Mouse (Mus musculus) bone marrow, adult 2 months (tissue): ENCODE data around the gene Lin54. TPM values are rescaled to one million over a fixed set of nuclear protein-coding genes. Genes with fewer than 3 reads are reported as not detected.

ENCODE experiments used
- H3K27ac ChIP-seq: fragments of 200-500 bp; 2 replicates; pipeline ENCODE4 v1.5.1; 2012; ENCODE audit warnings: low read depth, mild to moderate bottlenecking, control low read depth, inconsistent platforms, low read length; ENCODE audit not compliant: control insufficient read depth, poor library complexity, insufficient read depth
- H3K4me1 ChIP-seq: fragments of 200-500 bp; 2 replicates; pipeline ENCODE4 v1.6.1; 2011; ENCODE audit warnings: low read length; ENCODE audit not compliant: control insufficient read depth, insufficient read depth
- H3K4me3 ChIP-seq: fragments of 200-500 bp; replicated peaks from 2 replicates; pipeline ENCODE3; 2011; ENCODE audit warnings: mild to moderate bottlenecking, low read depth, low read length, control low read depth; ENCODE audit not compliant: control insufficient read depth
- CTCF ChIP-seq: fragments of 200-500 bp; IDR thresholded peaks from 2 replicates; pipeline ENCODE4 v1.5.1; 2011; ENCODE audit warnings: low read length, control low read depth; ENCODE audit not compliant: control insufficient read depth, insufficient read depth
- POLR2A ChIP-seq: fragments of 200-500 bp; IDR thresholded peaks from 2 replicates; pipeline ENCODE4 v1.6.1; 2011; ENCODE audit warnings: low read depth, mild to moderate bottlenecking, control low read depth, low read length, borderline replicate concordance; ENCODE audit not compliant: control insufficient read depth
- WGBS: fragments of 180-500 bp; shearing (Covaris S2); methylation state at CpG from one replicate; pipeline ENCODE4 v1.1.7; 2018; 5-methylcytosine and 5-hydroxymethylcytosine counted together
- polyA plus RNA-seq: library from polyadenylated mRNA; stranded (reverse); fragments of >200 nt; gene quantifications from 2 replicates; pipeline ENCODE4 v1.2.4, GENCODE M21; 2011; ENCODE audit warnings: low replicate concordance; ENCODE audit not compliant: missing spikeins, insufficient read depth, insufficient read length

The Lin54 gene
- polyA plus RNA-seq, 1 experiment, result 12.5 TPM

GRCm38 (mm10) chr5:100499831-100500304, 571 bp downstream of the Lin54 start:
- H3K4me3 ChIP-seq, result peak overlapping the region; percentile 69
- peak overlapping the region; percentile 79 for H3K27ac ChIP-seq
- H3K4me1 ChIP-seq, result no peaks in the 10 kb centered on the region
- WGBS, result under 1% methylated on average over 40 of the region's 41 CpGs
- TF ChIP-seq CTCF (no peak), POLR2A (no peak)

- Histone ChIP-seq H3K27ac (no peak overlapping the region), H3K4me1 (no peaks in the 10 kb centered on the region), H3K4me3 (peak overlapping the region; percentile 69)
- TF ChIP-seq CTCF (no peak), POLR2A (no peak)
- WGBS, result 9% methylated on average over 2 of the region's 2 CpGs
Measured at GRCm38 (mm10) chr5:100499243-100499642, 1.2 kb downstream of the Lin54 start.

GRCm38 (mm10) chr5:100498436-100499180, 1.8 kb downstream of the Lin54 start:
- peak overlapping the region; percentile 83 for H3K4me3 ChIP-seq
- TF ChIP-seq POLR2A, result peak; percentile 49; the same call in 1 of the 2 replicates
- 0 out of 2 replicates have a peak, but pooled peaks have one; percentile 13 for TF ChIP-seq CTCF
- peak overlapping the region; percentile 81 for H3K27ac ChIP-seq
- H3K4me1 ChIP-seq, result no peaks in the 10 kb centered on the region
- under 1% methylated on average over 46 of the region's 46 CpGs for WGBS

- TF ChIP-seq POLR2A, result no peak
- no peak for TF ChIP-seq CTCF
- Histone ChIP-seq H3K4me1 (peaks cover 2% of the 10 kb centered on the region; the same call in 1 of the 2 replicates), H3K4me3 (no peak overlapping the region), H3K27ac (no peak overlapping the region)
- WGBS, result 78% methylated on average over 4 of the region's 4 CpGs
Measured at GRCm38 (mm10) chr5:100491704-100492103, 8.7 kb downstream of the Lin54 start.

- 46% methylated on average over 2 of the region's 2 CpGs for WGBS
- TF ChIP-seq CTCF (no peak), POLR2A (no peak)
Measured at GRCm38 (mm10) chr5:100489340-100489739, 11.1 kb downstream of the Lin54 start.

GRCm38 (mm10) chr5:100488231-100488630, 12.2 kb downstream of the Lin54 start:
- no peak overlapping the region for H3K4me3 ChIP-seq
- TF ChIP-seq POLR2A (no peak), CTCF (no peak)
- no peak overlapping the region for H3K27ac ChIP-seq
- peaks cover 2% of the 10 kb centered on the region; the same call in 1 of the 2 replicates for H3K4me1 ChIP-seq
- 88% methylated on average over 3 of the region's 3 CpGs for WGBS

More at GRCm38 (mm10) chr5:100489340-100489739, 11.1 kb downstream of the Lin54 start:
- no peak overlapping the region for H3K27ac ChIP-seq
- H3K4me1 ChIP-seq, result peaks cover 2% of the 10 kb centered on the region; the same call in 1 of the 2 replicates
- no peak overlapping the region for H3K4me3 ChIP-seq

- H3K4me3 ChIP-seq, result no peak overlapping the region
- H3K4me1 ChIP-seq, result peaks cover 2% of the 10 kb centered on the region; the same call in 1 of the 2 replicates
- 0 out of 2 replicates have a peak overlapping the region, but pooled peaks have one; percentile 34 for H3K27ac ChIP-seq
- 40% methylated on average over 2 of the region's 2 CpGs for WGBS
- TF ChIP-seq POLR2A (no peak), CTCF (no peak)
Measured at GRCm38 (mm10) chr5:100487120-100487519, 13.3 kb downstream of the Lin54 start.

GRCm38 (mm10) chr5:100483569-100483968, 16.9 kb downstream of the Lin54 start:
- Histone ChIP-seq H3K4me1 (peaks cover 2% of the 10 kb centered on the region; the same call in 1 of the 2 replicates), H3K27ac (peak overlapping the region; percentile 30; the same call in 1 of the 2 replicates), H3K4me3 (no peak overlapping the region)
- TF ChIP-seq CTCF (no peak), POLR2A (no peak)
